Mouse (Mus musculus) lung, embryonic 16.5 days (tissue): Measurements from ENCODE around the gene Wfdc21. TPM values are rescaled to one million over a fixed set of nuclear protein-coding genes. Genes with fewer than 3 reads are reported as not detected.

Source experiments
- ATAC-seq: fragments of 200-750 bp; cut with Nextera tagmentation; 2 replicates; pipeline ENCODE4 v1.8.0; 2017; ENCODE audit warnings: low read depth, mild to moderate bottlenecking, moderate library complexity
- H3K27ac ChIP-seq: fragments of 300-500 bp; sonication (generic); 2 replicates; pipeline ENCODE4 v1.5.1; 2014; ENCODE audit warnings: mild to moderate bottlenecking, control low read depth, low read length
- H3K27me3 ChIP-seq: fragments of 300-500 bp; sonication (generic); 2 replicates; pipeline ENCODE4 v1.6.1; 2014; ENCODE audit warnings: low read depth, low read length, mixed read lengths; ENCODE audit not compliant: control insufficient read depth, insufficient read depth
- H3K36me3 ChIP-seq: fragments of 300-500 bp; sonication (generic); 2 replicates; pipeline ENCODE4 v1.6.1; 2014; ENCODE audit warnings: low read length; ENCODE audit not compliant: control insufficient read depth, insufficient read depth
- H3K4me1 ChIP-seq: fragments of 300-500 bp; sonication (generic); replicated peaks from 2 replicates; pipeline ENCODE4 v1.6.1; 2014; ENCODE audit warnings: low read length, mixed read lengths; ENCODE audit not compliant: control insufficient read depth, insufficient read depth
- H3K4me2 ChIP-seq: fragments of 300-500 bp; sonication (generic); 2 replicates; pipeline ENCODE4 v1.6.1; 2014; ENCODE audit warnings: low read depth, low read length, control low read depth
- H3K4me3 ChIP-seq: fragments of 300-500 bp; sonication (generic); 2 replicates; pipeline ENCODE4 v1.5.1; 2014; ENCODE audit warnings: mild to moderate bottlenecking, low read length, control low read depth
- H3K9ac ChIP-seq: fragments of 300-500 bp; sonication (generic); 2 replicates; pipeline ENCODE4 v1.6.1; 2014; ENCODE audit warnings: low read length, control low read depth
- H3K9me3 ChIP-seq: fragments of 300-500 bp; sonication (generic); 2 replicates; pipeline ENCODE4 v1.6.1; 2016; ENCODE audit warnings: low read length; ENCODE audit not compliant: control insufficient read depth
- WGBS: fragments of 180-500 bp; shearing (Covaris S2); extraction: QIAGEN DNeasy Blood & Tissue Kit; methylation state at CpG from one replicate; pipeline ENCODE4 v1.1.7; 2014; 5-methylcytosine and 5-hydroxymethylcytosine counted together
- polyA plus RNA-seq: library from polyadenylated mRNA; unstranded; fragments of >200 nt; fragmentation: Nextera tagmentation; extraction: Ambion mirVana; gene quantifications from 2 replicates; pipeline ENCODE4 v1.2.1, GENCODE M21; 2015

Gene Wfdc21
- polyA plus RNA-seq, 1 experiment from 2014 or later: 0.82 TPM

DNA sequence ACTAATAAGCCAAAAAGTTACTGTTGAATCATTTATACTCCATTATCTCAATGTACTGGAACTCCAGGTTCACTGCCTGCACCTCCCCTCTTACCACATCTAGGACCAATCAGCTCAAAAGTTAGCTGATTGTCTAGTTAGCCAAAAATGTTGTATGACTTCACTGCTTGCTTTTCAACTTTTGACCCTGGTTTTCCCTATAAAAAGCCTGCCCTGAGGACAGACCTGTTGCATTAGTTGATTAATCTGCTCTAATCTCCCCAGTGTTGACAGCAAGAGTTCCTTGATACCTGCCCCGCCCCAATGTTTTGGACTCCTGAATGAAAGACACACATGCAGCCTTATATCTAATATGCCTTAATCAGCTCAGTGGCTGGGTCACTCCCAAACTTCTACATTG, 15.6 kb upstream of the Wfdc21 start:
- H3K36me3 ChIP-seq: no peaks in the 10 kb centered on the region
- H3K27ac ChIP-seq: no peak overlapping the region
- H3K27me3 ChIP-seq: no peaks in the 10 kb centered on the region
- no peak overlapping the region for H3K4me3 ChIP-seq
- H3K4me2 ChIP-seq: no peak overlapping the region
- 65% methylated on average over 1 of the region's 1 CpGs for WGBS
- H3K4me1 ChIP-seq: no peaks in the 10 kb centered on the region
- H3K9me3 ChIP-seq: peaks cover 3% of the 10 kb centered on the region; the same call in 1 of the 2 replicates
- ATAC-seq: no peak
- H3K9ac ChIP-seq: no peak overlapping the region

DNA sequence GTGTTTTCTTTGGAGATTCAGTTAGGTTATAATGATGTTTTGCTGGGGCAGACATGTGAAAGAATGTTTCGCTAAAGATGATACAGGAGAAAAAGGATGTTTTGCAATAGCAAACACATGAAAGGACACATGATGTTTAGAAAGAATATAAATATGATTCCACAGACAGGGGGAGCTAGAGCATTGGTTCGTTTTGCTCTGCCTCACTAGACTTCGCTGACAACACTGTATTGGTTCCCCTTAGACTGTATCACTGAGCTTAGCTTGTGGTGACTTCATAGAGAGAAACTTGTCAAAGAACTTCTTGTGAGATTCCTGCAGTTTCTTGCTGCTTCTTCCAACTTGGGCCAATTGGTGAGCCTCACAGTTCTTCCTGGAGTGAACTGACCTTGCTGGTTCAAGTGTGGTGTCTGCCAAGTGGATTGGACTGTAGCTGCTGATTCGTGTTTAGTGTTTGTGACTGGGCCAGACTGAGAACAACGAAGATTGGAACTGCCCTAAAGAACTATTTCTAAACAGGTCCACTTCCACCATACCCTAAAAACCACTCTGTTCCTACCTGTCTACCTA, 13.6 kb upstream of the Wfdc21 start:
- Histone ChIP-seq H3K4me3 (no peak overlapping the region), H3K4me2 (no peak overlapping the region)
- 71% methylated on average over 5 of the region's 5 CpGs for WGBS

DNA sequence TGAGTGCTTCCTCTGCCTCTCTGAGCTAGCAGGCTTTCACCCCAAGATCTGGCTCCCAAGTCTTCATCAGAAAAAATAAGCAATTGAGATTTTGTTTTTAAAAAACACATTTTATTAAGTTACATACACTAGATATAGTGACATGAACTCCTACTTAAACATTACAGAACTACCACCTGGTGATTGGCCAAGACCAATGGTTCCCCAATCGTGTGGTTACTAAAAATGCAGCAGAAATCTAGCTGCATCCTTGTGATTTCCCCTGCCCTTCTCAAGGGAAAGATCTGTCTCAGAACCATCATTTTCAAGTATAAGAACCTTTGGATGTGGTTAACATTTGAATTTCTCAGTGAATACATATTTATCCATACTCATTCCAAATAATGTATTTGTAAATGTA, 12.5 kb upstream of the Wfdc21 start:
- H3K27me3 ChIP-seq: no peaks in the 10 kb centered on the region
- no peaks in the 10 kb centered on the region for H3K36me3 ChIP-seq
- H3K4me1 ChIP-seq: no peaks in the 10 kb centered on the region
- ATAC-seq: no peak
- WGBS: 81% methylated on average over 1 of the region's 1 CpGs
- H3K4me3 ChIP-seq: no peak overlapping the region
- H3K4me2 ChIP-seq: no peak overlapping the region
- H3K9me3 ChIP-seq: peaks cover 3% of the 10 kb centered on the region; the same call in 1 of the 2 replicates
- H3K9ac ChIP-seq: no peak overlapping the region
- H3K27ac ChIP-seq: no peak overlapping the region

More for the DNA sequence above, 13.6 kb upstream of the Wfdc21 start:
- ATAC-seq: no peak
- Histone ChIP-seq H3K4me1 (no peaks in the 10 kb centered on the region), H3K9me3 (peaks cover 3% of the 10 kb centered on the region; the same call in 1 of the 2 replicates), H3K9ac (no peak overlapping the region), H3K27ac (no peak overlapping the region), H3K27me3 (no peaks in the 10 kb centered on the region), H3K36me3 (no peaks in the 10 kb centered on the region)

DNA sequence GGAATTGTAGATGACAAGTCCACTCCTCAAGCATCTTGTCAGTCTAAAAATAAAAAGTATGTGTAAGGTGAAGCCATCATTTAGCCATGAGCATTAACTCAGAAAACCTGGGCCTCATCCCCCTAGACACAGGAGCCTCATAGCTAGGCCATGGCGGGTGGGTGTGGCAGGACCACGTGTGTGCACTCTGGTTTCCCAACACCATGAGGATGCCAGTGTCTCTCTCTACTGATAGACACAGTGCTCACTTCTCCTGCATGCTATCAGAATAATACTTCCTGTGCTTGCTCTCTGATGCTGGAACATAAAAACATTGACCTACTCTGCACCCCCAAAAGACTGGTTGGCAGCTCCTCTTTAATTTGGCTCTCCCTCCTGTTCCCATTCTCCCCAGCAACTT, 10.9 kb upstream of the Wfdc21 start:
- H3K36me3 ChIP-seq: no peaks in the 10 kb centered on the region
- no peaks in the 10 kb centered on the region for H3K27me3 ChIP-seq
- WGBS: 46% methylated on average over 2 of the region's 2 CpGs
- H3K9ac ChIP-seq: no peak overlapping the region
- no peak overlapping the region for H3K4me3 ChIP-seq
- H3K4me2 ChIP-seq: no peak overlapping the region
- no peaks in the 10 kb centered on the region; the same call in 1 of the 2 replicates for H3K4me1 ChIP-seq
- H3K27ac ChIP-seq: no peak overlapping the region
- ATAC-seq: no peak
- peaks cover 3% of the 10 kb centered on the region; the same call in 1 of the 2 replicates for H3K9me3 ChIP-seq

DNA sequence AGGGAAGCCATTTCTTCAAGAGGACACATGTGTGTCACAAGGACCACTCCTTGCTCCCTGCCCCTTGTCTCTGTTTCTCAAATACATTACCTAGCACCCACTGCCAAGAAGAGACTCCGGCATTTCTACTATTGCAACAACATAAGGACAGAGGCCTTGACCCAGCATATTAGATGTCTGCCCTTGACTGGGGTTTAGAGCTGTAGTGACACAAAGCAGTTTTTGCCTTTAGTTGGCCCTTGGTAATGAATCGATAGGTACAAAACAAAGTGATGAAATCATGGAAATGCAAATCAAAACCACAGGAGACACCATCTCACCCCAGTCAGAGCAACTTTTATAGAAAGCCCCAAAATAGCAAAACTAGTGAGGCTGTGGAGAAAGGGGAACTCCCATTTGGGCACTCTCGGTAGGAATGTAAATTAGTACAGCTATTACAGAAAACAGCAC, 9.6 kb upstream of the Wfdc21 start:
- Histone ChIP-seq H3K4me1 (peaks cover 2% of the 10 kb centered on the region; the same call in 1 of the 2 replicates), H3K4me2 (no peak overlapping the region), H3K36me3 (no peaks in the 10 kb centered on the region), H3K4me3 (no peak overlapping the region), H3K27me3 (no peaks in the 10 kb centered on the region), H3K9ac (no peak overlapping the region), H3K9me3 (peaks cover 3% of the 10 kb centered on the region; the same call in 1 of the 2 replicates), H3K27ac (no peak overlapping the region)
- ATAC-seq: no peak
- WGBS: 74% methylated on average over 3 of the region's 3 CpGs

DNA sequence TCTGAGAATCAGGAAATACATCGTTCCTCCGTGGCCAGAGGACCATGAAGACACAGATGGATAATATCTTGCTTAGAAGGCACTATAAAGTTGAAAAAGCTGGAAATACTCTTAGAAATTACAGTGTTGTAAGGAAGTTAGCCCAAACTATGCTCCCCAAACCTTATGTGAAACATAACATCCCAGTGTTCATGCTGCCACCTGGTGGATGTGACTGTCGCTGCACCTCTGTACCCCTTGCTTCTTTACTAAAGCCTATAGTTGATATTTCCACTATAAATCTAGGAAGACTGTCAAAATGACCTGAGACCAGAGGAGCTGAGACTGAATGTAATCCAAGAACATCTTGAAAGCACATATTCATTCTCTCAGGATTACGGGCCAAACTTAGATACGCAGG, 7.5 kb upstream of the Wfdc21 start:
- no peak overlapping the region for H3K4me2 ChIP-seq
- H3K9ac ChIP-seq: no peak overlapping the region
- H3K4me1 ChIP-seq: peaks cover 2% of the 10 kb centered on the region; the same call in 1 of the 2 replicates
- no peaks in the 10 kb centered on the region for H3K36me3 ChIP-seq
- no peak overlapping the region for H3K27ac ChIP-seq
- no peak overlapping the region for H3K4me3 ChIP-seq
- 22% methylated on average over 5 of the region's 5 CpGs for WGBS
- H3K9me3 ChIP-seq: no peaks in the 10 kb centered on the region
- no peak for ATAC-seq
- H3K27me3 ChIP-seq: no peaks in the 10 kb centered on the region

DNA sequence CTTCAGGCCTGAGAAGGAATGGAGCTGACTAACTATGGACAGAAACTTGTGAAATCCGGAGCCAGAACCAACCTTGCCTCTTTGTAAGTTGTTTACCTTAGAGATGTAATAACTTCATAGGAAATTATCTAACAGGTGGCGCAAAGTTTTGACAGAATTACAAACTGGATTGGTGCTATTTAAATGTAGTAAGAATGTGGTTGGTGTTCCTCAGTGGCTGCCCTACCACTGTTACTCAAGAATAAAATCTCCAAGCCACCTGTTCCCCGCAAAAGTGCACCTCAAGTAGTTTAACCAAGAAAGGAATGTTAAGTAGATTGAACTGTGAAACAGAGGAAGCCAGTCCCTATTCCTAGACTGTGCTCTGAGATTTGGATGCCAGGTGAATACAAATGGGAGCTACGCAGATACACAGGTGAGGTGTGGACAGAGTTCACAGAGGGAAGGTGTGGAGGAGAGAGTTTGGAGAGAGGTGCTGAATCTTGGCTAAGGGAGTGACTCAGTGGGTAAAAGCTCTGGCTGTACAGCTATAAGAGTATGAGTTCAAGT, 6.2 kb upstream of the Wfdc21 start:
- Histone ChIP-seq H3K36me3 (no peaks in the 10 kb centered on the region), H3K4me2 (no peak overlapping the region), H3K9ac (no peak overlapping the region), H3K27me3 (no peaks in the 10 kb centered on the region), H3K4me3 (no peak overlapping the region), H3K27ac (peak overlapping the region; percentile 78), H3K4me1 (peaks cover 2% of the 10 kb centered on the region; the same call in 1 of the 2 replicates), H3K9me3 (no peaks in the 10 kb centered on the region)
- WGBS: 49% methylated on average over 4 of the region's 4 CpGs
- peak; percentile 83 for ATAC-seq

DNA sequence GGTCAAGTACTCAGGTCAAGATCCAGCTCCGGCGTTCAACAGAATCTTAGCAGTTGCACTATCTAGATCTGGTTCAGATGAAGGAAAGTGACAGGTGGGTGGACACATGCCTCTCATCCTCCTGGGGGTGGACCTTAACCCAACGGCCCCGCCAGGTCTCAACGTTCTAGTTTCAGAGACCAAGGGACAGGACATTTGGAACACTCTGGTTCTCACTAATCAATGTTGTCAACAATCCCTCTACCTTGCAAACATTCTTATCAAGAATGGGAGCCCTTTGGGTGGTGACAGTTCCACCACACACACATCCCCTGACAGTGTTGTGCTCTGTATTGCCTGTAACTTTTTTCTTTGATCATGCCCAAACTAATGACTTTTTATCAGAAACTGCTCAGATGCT, 4.9 kb upstream of the Wfdc21 start:
- Histone ChIP-seq H3K9ac (no peak overlapping the region), H3K4me3 (no peak overlapping the region), H3K4me2 (no peak overlapping the region), H3K27me3 (0 out of 2 replicates have a peak, but pooled peaks cover 2% of the 10 kb centered on the region), H3K9me3 (no peaks in the 10 kb centered on the region), H3K27ac (no peak overlapping the region), H3K4me1 (peaks cover 2% of the 10 kb centered on the region; the same call in 1 of the 2 replicates), H3K36me3 (no peaks in the 10 kb centered on the region)
- 61% methylated on average over 5 of the region's 5 CpGs for WGBS
- ATAC-seq: no peak

DNA sequence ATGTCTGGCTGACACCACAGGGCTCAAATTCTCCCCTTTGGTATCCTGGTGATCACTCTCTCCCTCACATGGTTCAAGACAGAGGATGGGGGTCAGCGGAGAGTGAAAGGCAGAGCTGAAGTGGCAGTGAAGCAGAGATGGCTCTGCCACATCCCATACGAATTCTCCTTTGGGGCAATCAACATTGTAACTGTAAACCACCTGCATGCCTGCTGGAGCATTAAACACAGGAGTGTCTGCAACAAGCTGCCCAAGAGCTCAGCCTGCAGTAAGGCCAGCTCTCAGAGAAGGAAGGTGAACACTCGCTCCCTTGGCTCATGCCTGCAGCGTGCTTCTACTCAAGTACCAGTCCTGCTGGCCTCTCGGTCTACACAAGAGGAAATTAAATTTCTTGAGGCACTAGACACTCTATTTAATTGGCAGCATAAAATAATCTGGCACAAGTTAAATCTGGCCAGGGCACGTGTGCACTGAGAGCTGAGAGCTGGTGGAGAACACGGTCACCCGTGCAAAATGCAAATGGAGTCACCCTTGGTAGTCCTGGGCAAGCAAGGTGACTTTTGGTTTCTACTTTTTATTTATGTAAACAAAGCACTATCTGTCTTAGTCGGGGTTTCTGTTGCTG, 3.9 kb upstream of the Wfdc21 start:
- peaks cover 2% of the 10 kb centered on the region; the same call in 1 of the 2 replicates for H3K4me1 ChIP-seq
- no peak overlapping the region for H3K27ac ChIP-seq
- no peak for ATAC-seq
- H3K4me3 ChIP-seq: no peak overlapping the region
- H3K4me2 ChIP-seq: no peak overlapping the region
- H3K27me3 ChIP-seq: 0 out of 2 replicates have a peak, but pooled peaks cover 2% of the 10 kb centered on the region
- WGBS: 56% methylated on average over 9 of the region's 9 CpGs
- no peak overlapping the region for H3K9ac ChIP-seq
- H3K36me3 ChIP-seq: no peaks in the 10 kb centered on the region
- no peaks in the 10 kb centered on the region for H3K9me3 ChIP-seq
